Comparison of ENCODE assay signal across 8 mouse cellular contexts in the genomic region with DNA sequence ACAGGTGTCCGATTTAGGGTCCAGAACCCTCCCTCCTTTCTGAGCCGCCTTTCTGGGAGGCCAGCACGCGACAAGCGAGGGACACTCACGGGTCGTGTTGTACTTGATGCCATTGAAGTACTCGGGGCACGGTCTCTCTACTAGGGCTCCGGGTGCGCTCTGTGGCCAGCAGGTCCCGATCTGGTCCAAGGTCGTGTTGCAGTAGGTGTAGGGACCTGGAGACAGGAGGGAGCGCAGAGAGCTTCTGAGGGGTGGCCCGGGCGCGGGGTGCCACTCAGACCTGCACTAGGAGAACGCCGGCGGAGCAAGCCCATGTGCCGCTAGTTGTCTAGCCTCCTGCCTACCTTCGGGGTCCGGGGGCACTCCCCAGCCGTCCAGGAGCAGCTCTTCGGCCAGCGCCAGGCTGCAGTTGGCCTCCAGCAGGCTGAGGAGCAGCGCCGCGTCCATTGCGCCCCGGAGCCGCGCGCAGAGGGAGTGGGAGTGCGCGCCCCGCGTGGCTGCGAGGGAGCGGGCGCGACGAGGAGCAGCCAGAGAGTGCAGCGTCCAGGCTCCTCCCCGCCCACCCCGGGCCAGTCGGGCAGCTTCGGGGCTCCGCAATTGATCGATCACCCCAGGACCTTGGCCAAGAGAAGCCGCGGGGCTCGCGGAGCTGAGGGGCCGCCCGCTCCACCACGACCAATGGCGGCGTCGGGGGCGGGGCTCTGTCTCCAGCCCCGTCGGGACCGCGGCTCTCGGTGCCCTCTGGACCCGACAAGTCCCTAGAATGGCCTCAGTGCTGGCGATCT. TPM values are rescaled to one million over a fixed set of nuclear protein-coding genes. Genes with fewer than 3 reads are reported as not detected.
DNase-seq lines count a peak whose midpoint lies in the region; ATAC-seq and TF ChIP-seq lines count a peak whose summit lies in the region.

No protein-coding gene starts in this region.

- H3K9me3 ChIP-seq in forebrain, embryonic 10.5 days: no peaks in the 10 kb centered on the region
- no peaks in the 10 kb centered on the region for H3K9me3 ChIP-seq in liver, postnatal 0 days (ENCODE audit: low read length)
- H3K9me3 ChIP-seq in stomach, embryonic 15.5 days: no peaks in the 10 kb centered on the region

- peak; percentile 87 for ATAC-seq in liver, postnatal 0 days
- peak; percentile 73; the same call in 1 of the 2 replicates for ATAC-seq in stomach, embryonic 15.5 days (ENCODE audit: insufficient read depth, low FRiP score, low read depth)

- peaks cover 88% of the 10 kb centered on the region for H3K27me3 ChIP-seq in forebrain, embryonic 10.5 days (ENCODE audit: poor library complexity, severe bottlenecking)
- H3K27me3 ChIP-seq in liver, postnatal 0 days (ENCODE audit: insufficient read depth, low read length): peaks cover 34% of the 10 kb centered on the region
- H3K27me3 ChIP-seq in stomach, embryonic 15.5 days (replicated peaks): peaks cover 50% of the 10 kb centered on the region

- peak; percentile 5 for DNase-seq in right cerebral cortex, adult 18-20 months
- no peak for DNase-seq in right cerebral cortex, postnatal 10 days (ENCODE audit: low spot score in 2 of 2)
- DNase-seq in forebrain, embryonic 10.5 days (ENCODE audit: extremely low spot score, low spot score): peak; percentile 45
- peak; percentile 8 for DNase-seq in kidney, adult 11 months
- peak; percentile 76 for DNase-seq in liver, postnatal 0 days
- DNase-seq in gastrocnemius, postnatal 25 days: no peak
- no peak for DNase-seq in adipocyte (ENCODE audit: low spot score)

- no peak for TF ChIP-seq CTCF in liver, postnatal 0 days (IDR thresholded peaks at IDR 0.05; ENCODE audit: low read depth)

- no peaks in the 10 kb centered on the region for H3K36me3 ChIP-seq in forebrain, embryonic 10.5 days (replicated peaks)
- no peaks in the 10 kb centered on the region for H3K36me3 ChIP-seq in liver, postnatal 0 days (replicated peaks; ENCODE audit: insufficient read depth, low read length)
- H3K36me3 ChIP-seq in stomach, embryonic 15.5 days: no peaks in the 10 kb centered on the region

- H3K27ac ChIP-seq in forebrain, embryonic 10.5 days: peak overlapping the region; percentile 60
- no peak overlapping the region for H3K27ac ChIP-seq in liver, postnatal 0 days (ENCODE audit: low read depth)
- H3K27ac ChIP-seq in stomach, embryonic 15.5 days: no peak overlapping the region

- no peak overlapping the region for H3K9ac ChIP-seq in liver, postnatal 0 days (replicated peaks)
- H3K9ac ChIP-seq in stomach, embryonic 15.5 days: no peak overlapping the region

- no peak for TF ChIP-seq EP300 in liver, postnatal 0 days (IDR thresholded peaks at IDR 0.05; ENCODE audit: low read depth)

- WGBS in forebrain, embryonic 10.5 days: under 1% methylated on average over 68 of the region's 68 CpGs
- WGBS in liver, postnatal 0 days (ENCODE audit: insufficient replicate concordance): under 1% methylated on average over 59 of the region's 68 CpGs
- under 1% methylated on average over 64 of the region's 68 CpGs for WGBS in stomach, embryonic 15.5 days

- H3K4me3 ChIP-seq in forebrain, embryonic 10.5 days: peak overlapping the region; percentile 60
- H3K4me3 ChIP-seq in liver, postnatal 0 days (ENCODE audit: low read depth, low read length): peak overlapping the region; percentile 39
- H3K4me3 ChIP-seq in stomach, embryonic 15.5 days (replicated peaks): peak overlapping the region; percentile 51

- H3K4me2 ChIP-seq in liver, postnatal 0 days (ENCODE audit: low read depth, low read length): peak overlapping the region; percentile 79
- peak overlapping the region; percentile 87 for H3K4me2 ChIP-seq in stomach, embryonic 15.5 days

- peaks cover 14% of the 10 kb centered on the region for H3K4me1 ChIP-seq in forebrain, embryonic 10.5 days
- peaks cover 7% of the 10 kb centered on the region; the same call in 1 of the 2 replicates for H3K4me1 ChIP-seq in liver, postnatal 0 days (ENCODE audit: insufficient read depth)
- H3K4me1 ChIP-seq in stomach, embryonic 15.5 days: peaks cover 11% of the 10 kb centered on the region

RNA-seq across cellular contexts. Expression of a gene that starts 15.3 kb away (rescaled TPM):
- 0.31 and 0.38 TPM in 2 replicates for polyA plus RNA-seq in forebrain, embryonic 10.5 days (2016; fragmentation: Nextera tagmentation; extraction: Ambion mirVana)
- polyA plus RNA-seq in liver, postnatal 0 days (2015; fragmentation: Nextera tagmentation; extraction: Ambion mirVana): not detected in 2 replicates
- polyA plus RNA-seq in stomach, embryonic 15.5 days (2015; fragmentation: Nextera tagmentation; extraction: Ambion mirVana): 0.35 and 0.63 TPM in 2 replicates
- total RNA-seq in gastrocnemius, postnatal 25 days (2021): 10 to 100 TPM; 18.3 to 21.7 TPM

RNA-seq across cellular contexts. Expression of a gene that starts 57.3 kb away (rescaled TPM):
- 8.3 and 11.8 TPM in 2 replicates for polyA plus RNA-seq in forebrain, embryonic 10.5 days (2016; fragmentation: Nextera tagmentation; extraction: Ambion mirVana)
- polyA plus RNA-seq in liver, postnatal 0 days (2015; fragmentation: Nextera tagmentation; extraction: Ambion mirVana): 9.8 and 18.7 TPM in 2 replicates
- 0.12 and 0.40 TPM in 2 replicates for polyA plus RNA-seq in stomach, embryonic 15.5 days (2015; fragmentation: Nextera tagmentation; extraction: Ambion mirVana)
- 1 to 10 TPM; 4.3 to 5.7 TPM for total RNA-seq in gastrocnemius, postnatal 25 days (2021)

Comparison
In these comparisons a context has a peak if more than half of its experiments do, and no peak if none do; other contexts are left out.
1. DNase-seq: peak in right cerebral cortex, adult 18-20 months (single experiment), forebrain, embryonic 10.5 days (single experiment), kidney, adult 11 months (single experiment) and liver, postnatal 0 days (single experiment); none in right cerebral cortex, postnatal 10 days (0 of 2), gastrocnemius, postnatal 25 days (single experiment) and adipocyte (single experiment).
2. Peak in every context shown above with its lines, with median percentiles within 50 percentile points of each other: H3K4me3 ChIP-seq.